Mouse (Mus musculus): ENCODE data around the gene Gpatch1. TPM values are rescaled to one million over a fixed set of nuclear protein-coding genes. Genes with fewer than 3 reads are reported as not detected.

Gene Gpatch1
- polyA plus RNA-seq, 1 experiment from 2014 or later, result 19.8 TPM

DNA sequence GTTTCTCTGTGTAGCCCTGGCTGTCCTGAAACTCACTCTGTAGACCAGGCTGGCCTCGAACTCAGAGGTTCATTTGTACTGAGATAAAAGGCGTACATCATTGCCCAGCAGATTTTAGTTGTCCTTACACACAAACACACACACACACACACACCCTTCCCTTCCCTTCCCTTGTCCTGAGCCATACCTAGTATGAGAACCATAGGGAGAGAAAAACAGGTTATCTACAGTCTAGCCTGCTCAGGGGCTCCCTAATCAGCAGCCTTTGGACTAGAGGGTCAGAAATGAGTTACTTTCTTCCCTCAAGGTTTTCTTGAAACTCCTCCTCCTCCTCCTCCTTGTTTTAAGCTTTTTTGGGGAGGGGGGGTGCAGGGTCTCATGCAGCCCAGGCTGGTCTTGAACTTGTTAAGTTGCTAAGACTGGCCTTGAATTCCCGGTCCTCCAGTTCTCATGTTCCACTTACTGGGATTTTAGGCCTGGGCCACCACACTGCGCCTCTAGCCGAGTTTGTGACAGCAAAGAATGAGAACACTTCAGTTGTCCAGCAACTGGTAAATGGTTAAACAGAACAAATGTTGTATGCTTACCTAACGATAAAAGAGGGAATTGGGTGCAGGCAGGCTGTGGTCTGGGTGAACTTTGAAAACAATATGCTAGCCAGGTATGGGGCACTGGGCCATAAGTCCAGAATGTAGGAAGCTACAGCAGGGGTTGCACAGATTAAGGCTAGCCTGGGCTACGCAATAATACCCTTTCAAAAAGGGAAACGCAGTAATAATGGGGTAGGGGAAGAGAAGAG lies 31.8 kb upstream of the Gpatch1 start:
- Histone ChIP-seq H3K4me3 (ENCODE audit: low read depth, low read length) (no peak overlapping the region), H3K4me2 (ENCODE audit: low read depth, low read length) (no peak overlapping the region), H3K27me3 (ENCODE audit: control insufficient read depth, insufficient read depth, low read length) (no peaks in the 10 kb centered on the region), H3K9ac (replicated peaks; ENCODE audit: low read length) (no peak overlapping the region), H3K4me1 (ENCODE audit: control insufficient read depth, insufficient read depth, low read length) (no peaks in the 10 kb centered on the region), H3K36me3 (replicated peaks; ENCODE audit: control insufficient read depth, insufficient read depth, low read depth, low read length) (no peaks in the 10 kb centered on the region), H3K27ac (replicated peaks; ENCODE audit: low read depth, low read length) (no peak overlapping the region), H3K9me3 (replicated peaks; ENCODE audit: control insufficient read depth, low read length) (no peaks in the 10 kb centered on the region)
- DNase-seq (ENCODE audit: low spot score) (no peak), ATAC-seq (replicated peaks; ENCODE audit: insufficient number of reproducible peaks, low FRiP score, low TSS enrichment, low read depth) (no peak)
- 88% methylated on average over 8 of the region's 8 CpGs for WGBS

DNA sequence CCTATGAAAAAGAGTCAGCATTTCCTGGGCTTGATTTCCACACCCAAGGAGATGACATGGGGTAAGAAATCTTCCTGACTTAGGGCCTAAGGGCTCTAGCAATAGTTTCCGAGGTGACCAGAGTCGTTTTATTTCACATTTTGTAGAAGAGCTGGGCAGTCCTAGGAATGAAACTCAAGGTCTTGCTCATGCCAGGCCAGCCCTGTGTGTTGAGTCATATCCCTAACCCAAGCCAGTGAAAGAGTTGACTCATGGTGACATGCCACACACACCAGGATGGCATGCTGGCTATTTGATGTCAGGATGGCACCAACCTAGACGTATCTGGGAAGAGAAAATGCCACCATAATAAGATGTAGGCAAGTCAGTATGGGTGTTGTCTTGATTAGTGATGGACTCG lies 30.8 kb upstream of the Gpatch1 start:
- DNase-seq (ENCODE audit: low spot score) (no peak), ATAC-seq (replicated peaks; ENCODE audit: insufficient number of reproducible peaks, low FRiP score, low TSS enrichment, low read depth) (no peak)
- H3K4me2 ChIP-seq (ENCODE audit: low read depth, low read length), result no peak overlapping the region
- WGBS, result 91% methylated on average over 4 of the region's 4 CpGs
- no peaks in the 10 kb centered on the region for H3K4me1 ChIP-seq (ENCODE audit: control insufficient read depth, insufficient read depth, low read length)
- H3K9ac ChIP-seq (replicated peaks; ENCODE audit: low read length), result no peak overlapping the region
- H3K36me3 ChIP-seq (replicated peaks; ENCODE audit: control insufficient read depth, insufficient read depth, low read depth, low read length), result no peaks in the 10 kb centered on the region
- H3K4me3 ChIP-seq (ENCODE audit: low read depth, low read length), result no peak overlapping the region
- H3K27me3 ChIP-seq (ENCODE audit: control insufficient read depth, insufficient read depth, low read length), result no peaks in the 10 kb centered on the region
- H3K9me3 ChIP-seq (replicated peaks; ENCODE audit: control insufficient read depth, low read length), result no peaks in the 10 kb centered on the region
- H3K27ac ChIP-seq (replicated peaks; ENCODE audit: low read depth, low read length), result no peak overlapping the region

DNA sequence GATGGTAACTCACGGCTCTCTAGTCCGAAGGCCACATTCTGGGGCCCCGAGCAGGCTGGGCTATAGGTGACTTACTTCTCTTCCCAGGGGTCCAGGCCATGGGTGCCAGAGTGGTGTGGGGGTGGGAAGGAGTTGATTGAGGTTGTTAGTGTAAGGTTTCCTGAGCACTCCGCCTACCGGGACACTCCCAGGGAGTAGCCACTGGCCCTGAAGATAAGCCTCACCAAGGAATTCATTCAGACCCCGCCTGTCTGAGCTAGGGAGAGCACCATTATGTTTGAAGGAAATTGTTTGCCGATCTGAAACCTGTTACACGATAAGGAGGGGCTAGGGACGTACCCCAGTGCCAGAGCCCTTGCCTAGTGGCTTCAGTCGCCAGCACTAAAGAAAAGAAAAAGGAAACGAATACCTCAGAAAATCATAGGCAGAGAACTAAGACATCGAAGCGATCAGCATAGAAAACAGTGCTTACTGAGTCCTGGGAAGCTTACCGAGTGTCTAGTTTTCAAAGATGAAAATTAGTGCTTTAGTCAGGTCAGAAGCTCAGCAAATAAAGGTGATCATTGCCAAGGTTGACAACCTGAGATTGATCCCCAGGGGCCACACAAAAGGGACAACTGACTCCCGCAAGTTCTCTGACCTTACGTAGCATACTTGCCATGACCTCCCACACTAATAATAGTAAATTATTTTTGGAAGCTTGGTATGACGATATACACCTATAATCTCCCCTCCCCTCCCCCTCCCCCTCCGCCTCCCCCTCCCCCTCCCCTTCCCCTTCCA lies 29.9 kb upstream of the Gpatch1 start:
- WGBS, result 67% methylated on average over 17 of the region's 18 CpGs
- no peak for DNase-seq (ENCODE audit: low spot score)
- H3K27ac ChIP-seq (replicated peaks; ENCODE audit: low read depth, low read length), result no peak overlapping the region
- H3K27me3 ChIP-seq (ENCODE audit: control insufficient read depth, insufficient read depth, low read length), result no peaks in the 10 kb centered on the region
- H3K4me1 ChIP-seq (ENCODE audit: control insufficient read depth, insufficient read depth, low read length), result no peaks in the 10 kb centered on the region
- ATAC-seq (replicated peaks; ENCODE audit: insufficient number of reproducible peaks, low FRiP score, low TSS enrichment, low read depth), result no peak
- H3K9ac ChIP-seq (replicated peaks; ENCODE audit: low read length), result no peak overlapping the region
- no peak overlapping the region for H3K4me3 ChIP-seq (ENCODE audit: low read depth, low read length)
- H3K4me2 ChIP-seq (ENCODE audit: low read depth, low read length), result no peak overlapping the region
- no peaks in the 10 kb centered on the region for H3K9me3 ChIP-seq (replicated peaks; ENCODE audit: control insufficient read depth, low read length)
- H3K36me3 ChIP-seq (replicated peaks; ENCODE audit: control insufficient read depth, insufficient read depth, low read depth, low read length), result no peaks in the 10 kb centered on the region

DNA sequence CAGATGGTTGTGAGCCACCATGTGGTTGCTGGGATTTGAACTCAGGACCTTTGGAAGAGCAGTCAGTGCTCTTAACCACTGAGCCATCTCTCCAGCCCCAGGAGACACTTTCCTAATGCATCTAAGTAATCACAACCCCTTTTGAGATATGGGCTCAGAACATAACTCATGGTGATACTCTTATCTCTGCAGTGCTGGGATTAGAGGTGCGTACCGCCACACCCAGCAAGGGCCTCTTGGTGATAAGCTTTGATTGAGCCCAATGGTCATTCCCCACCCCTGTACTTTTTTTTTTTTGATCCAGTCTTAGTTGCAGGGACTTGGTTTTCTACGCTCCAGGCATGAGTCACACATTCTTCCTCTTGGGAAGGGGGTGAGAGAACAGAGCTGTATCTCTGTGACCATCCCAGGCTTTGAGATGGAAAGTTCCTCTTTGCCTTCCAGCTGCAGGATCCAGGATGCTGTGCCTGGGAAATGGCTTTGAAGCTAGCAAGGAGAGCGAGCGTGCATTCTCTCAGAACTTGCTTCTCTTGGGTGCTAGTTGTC lies 26.6 kb upstream of the Gpatch1 start:
- H3K9me3 ChIP-seq (replicated peaks; ENCODE audit: control insufficient read depth, low read length), result no peaks in the 10 kb centered on the region
- DNase-seq (ENCODE audit: low spot score) (no peak), ATAC-seq (replicated peaks; ENCODE audit: insufficient number of reproducible peaks, low FRiP score, low TSS enrichment, low read depth) (no peak)
- no peaks in the 10 kb centered on the region for H3K27me3 ChIP-seq (ENCODE audit: control insufficient read depth, insufficient read depth, low read length)
- no peak overlapping the region for H3K9ac ChIP-seq (replicated peaks; ENCODE audit: low read length)
- 92% methylated on average over 5 of the region's 5 CpGs for WGBS
- no peak overlapping the region for H3K27ac ChIP-seq (replicated peaks; ENCODE audit: low read depth, low read length)
- no peaks in the 10 kb centered on the region for H3K4me1 ChIP-seq (ENCODE audit: control insufficient read depth, insufficient read depth, low read length)
- H3K4me3 ChIP-seq (ENCODE audit: low read depth, low read length), result no peak overlapping the region
- H3K36me3 ChIP-seq (replicated peaks; ENCODE audit: control insufficient read depth, insufficient read depth, low read depth, low read length), result no peaks in the 10 kb centered on the region
- no peak overlapping the region for H3K4me2 ChIP-seq (ENCODE audit: low read depth, low read length)

DNA sequence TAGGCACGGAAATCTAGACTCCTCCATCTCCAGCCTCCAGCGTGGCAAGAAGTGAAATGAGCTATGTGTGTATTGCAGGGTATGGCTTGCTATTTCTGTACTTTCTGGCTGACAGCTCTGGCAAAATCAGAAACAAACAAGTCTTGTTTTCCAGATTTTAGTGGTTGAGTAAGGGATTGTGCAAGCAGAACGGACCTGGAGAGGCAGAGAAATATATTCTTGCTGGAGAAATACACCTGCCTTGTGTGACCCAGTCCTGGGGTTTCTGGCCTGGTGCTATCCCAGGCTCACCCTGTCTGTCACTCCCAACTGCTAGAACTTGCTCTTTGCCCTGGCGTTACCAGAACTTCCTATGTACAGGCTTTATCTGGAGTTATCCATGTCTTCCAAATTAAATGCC lies 24.3 kb upstream of the Gpatch1 start:
- Histone ChIP-seq H3K27ac (replicated peaks; ENCODE audit: low read depth, low read length) (no peak overlapping the region), H3K9me3 (replicated peaks; ENCODE audit: control insufficient read depth, low read length) (no peaks in the 10 kb centered on the region), H3K27me3 (ENCODE audit: control insufficient read depth, insufficient read depth, low read length) (no peaks in the 10 kb centered on the region), H3K4me1 (ENCODE audit: control insufficient read depth, insufficient read depth, low read length) (no peaks in the 10 kb centered on the region), H3K9ac (replicated peaks; ENCODE audit: low read length) (no peak overlapping the region), H3K36me3 (replicated peaks; ENCODE audit: control insufficient read depth, insufficient read depth, low read depth, low read length) (no peaks in the 10 kb centered on the region), H3K4me2 (ENCODE audit: low read depth, low read length) (no peak overlapping the region), H3K4me3 (ENCODE audit: low read depth, low read length) (no peak overlapping the region)
- ATAC-seq (replicated peaks; ENCODE audit: insufficient number of reproducible peaks, low FRiP score, low TSS enrichment, low read depth) (no peak), DNase-seq (ENCODE audit: low spot score) (no peak)
- 74% methylated on average over 4 of the region's 4 CpGs for WGBS

DNA sequence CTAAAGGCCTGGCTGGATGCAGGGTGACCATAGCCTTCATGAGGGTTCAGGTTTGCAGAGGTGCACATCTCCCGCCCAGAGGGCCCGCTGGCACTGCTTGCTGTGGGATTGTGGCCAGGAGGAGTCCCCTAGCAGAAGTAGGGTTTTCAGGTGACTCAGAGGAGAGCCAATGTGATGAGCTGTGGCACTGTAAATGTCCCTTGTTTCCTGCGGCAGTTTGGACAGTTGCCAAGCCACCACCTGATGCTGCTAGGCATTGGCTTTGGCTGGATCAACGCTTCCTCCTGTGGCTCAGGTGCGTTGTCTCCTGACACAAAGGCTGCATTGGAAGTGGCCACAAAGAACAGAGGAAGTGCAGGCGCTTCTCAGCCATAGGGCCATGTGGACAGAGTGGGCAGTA lies 23.0 kb upstream of the Gpatch1 start:
- no peaks in the 10 kb centered on the region for H3K27me3 ChIP-seq (ENCODE audit: control insufficient read depth, insufficient read depth, low read length)
- no peak overlapping the region for H3K27ac ChIP-seq (replicated peaks; ENCODE audit: low read depth, low read length)
- 90% methylated on average over 6 of the region's 6 CpGs for WGBS
- DNase-seq (ENCODE audit: low spot score) (no peak), ATAC-seq (replicated peaks; ENCODE audit: insufficient number of reproducible peaks, low FRiP score, low TSS enrichment, low read depth) (no peak)
- no peak overlapping the region for H3K4me2 ChIP-seq (ENCODE audit: low read depth, low read length)
- H3K4me3 ChIP-seq (ENCODE audit: low read depth, low read length), result no peak overlapping the region
- no peaks in the 10 kb centered on the region for H3K4me1 ChIP-seq (ENCODE audit: control insufficient read depth, insufficient read depth, low read length)
- H3K9me3 ChIP-seq (replicated peaks; ENCODE audit: control insufficient read depth, low read length), result no peaks in the 10 kb centered on the region
- no peak overlapping the region for H3K9ac ChIP-seq (replicated peaks; ENCODE audit: low read length)
- no peaks in the 10 kb centered on the region for H3K36me3 ChIP-seq (replicated peaks; ENCODE audit: control insufficient read depth, insufficient read depth, low read depth, low read length)

DNA sequence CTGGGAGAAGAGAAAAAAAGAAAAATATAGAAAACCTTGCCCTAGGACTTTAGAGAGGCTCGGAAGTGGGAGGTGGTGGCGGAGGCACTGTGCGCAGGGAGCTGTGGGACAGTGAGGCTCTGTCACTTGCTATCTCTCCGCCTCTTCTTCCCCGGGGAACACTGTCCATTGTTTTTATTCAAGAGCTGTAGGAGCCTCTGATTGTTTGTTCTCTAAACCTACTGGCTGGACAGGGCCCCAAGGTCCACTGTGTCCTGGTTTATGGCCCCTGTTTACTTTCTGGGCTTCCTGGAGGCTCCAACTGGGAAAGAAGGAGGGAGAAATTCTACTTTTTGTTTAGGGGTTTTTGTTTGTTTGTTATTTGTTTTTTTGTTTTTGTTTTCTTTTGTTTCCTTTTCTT lies 22.0 kb upstream of the Gpatch1 start:
- Histone ChIP-seq H3K4me3 (ENCODE audit: low read depth, low read length) (no peak overlapping the region), H3K27me3 (ENCODE audit: control insufficient read depth, insufficient read depth, low read length) (peaks cover 4% of the 10 kb centered on the region), H3K9me3 (replicated peaks; ENCODE audit: control insufficient read depth, low read length) (no peaks in the 10 kb centered on the region), H3K36me3 (replicated peaks; ENCODE audit: control insufficient read depth, insufficient read depth, low read depth, low read length) (no peaks in the 10 kb centered on the region), H3K4me1 (ENCODE audit: control insufficient read depth, insufficient read depth, low read length) (no peaks in the 10 kb centered on the region), H3K9ac (replicated peaks; ENCODE audit: low read length) (no peak overlapping the region), H3K4me2 (ENCODE audit: low read depth, low read length) (no peak overlapping the region), H3K27ac (replicated peaks; ENCODE audit: low read depth, low read length) (no peak overlapping the region)
- 14% methylated on average over 5 of the region's 5 CpGs for WGBS
- ATAC-seq (replicated peaks; ENCODE audit: insufficient number of reproducible peaks, low FRiP score, low TSS enrichment, low read depth) (no peak), DNase-seq (ENCODE audit: low spot score) (no peak)

Measured in embryonic facial prominence, embryonic 11.5 days (tissue).